Mouse (Mus musculus) bone marrow, adult 2 months (tissue): ENCODE results near the gene Rad51b. TPM values are rescaled to one million over a fixed set of nuclear protein-coding genes. Genes with fewer than 3 reads are reported as not detected.

Experiments
- H3K27ac ChIP-seq: fragments of 200-500 bp; 2 replicates; pipeline ENCODE4 v1.5.1; 2012; ENCODE audit warnings: low read depth, mild to moderate bottlenecking, control low read depth, inconsistent platforms, low read length; ENCODE audit not compliant: control insufficient read depth, poor library complexity, insufficient read depth
- H3K4me1 ChIP-seq: fragments of 200-500 bp; 2 replicates; pipeline ENCODE4 v1.6.1; 2011; ENCODE audit warnings: low read length; ENCODE audit not compliant: control insufficient read depth, insufficient read depth
- H3K4me3 ChIP-seq: fragments of 200-500 bp; replicated peaks from 2 replicates; pipeline ENCODE3; 2011; ENCODE audit warnings: mild to moderate bottlenecking, low read depth, low read length, control low read depth; ENCODE audit not compliant: control insufficient read depth
- CTCF ChIP-seq: fragments of 200-500 bp; IDR thresholded peaks from 2 replicates; pipeline ENCODE4 v1.5.1; 2011; ENCODE audit warnings: low read length, control low read depth; ENCODE audit not compliant: control insufficient read depth, insufficient read depth
- POLR2A ChIP-seq: fragments of 200-500 bp; IDR thresholded peaks from 2 replicates; pipeline ENCODE4 v1.6.1; 2011; ENCODE audit warnings: low read depth, mild to moderate bottlenecking, control low read depth, low read length, borderline replicate concordance; ENCODE audit not compliant: control insufficient read depth
- WGBS: fragments of 180-500 bp; shearing (Covaris S2); methylation state at CpG from one replicate; pipeline ENCODE4 v1.1.7; 2018; 5-methylcytosine and 5-hydroxymethylcytosine counted together
- polyA plus RNA-seq: library from polyadenylated mRNA; stranded (reverse); fragments of >200 nt; gene quantifications from 2 replicates; pipeline ENCODE4 v1.2.4, GENCODE M21; 2011; ENCODE audit warnings: low replicate concordance; ENCODE audit not compliant: missing spikeins, insufficient read depth, insufficient read length

Gene Rad51b
- polyA plus RNA-seq, 1 experiment, result 2.3 TPM

GRCm38 (mm10) chr12:79354621-79355020, 57.5 kb downstream of the Rad51b start:
- WGBS, result 68% methylated on average over 7 of the region's 7 CpGs
- no peak overlapping the region for H3K27ac ChIP-seq
- no peak for TF ChIP-seq POLR2A
- no peak for TF ChIP-seq CTCF
- H3K4me3 ChIP-seq, result no peak overlapping the region
- peaks cover 2% of the 10 kb centered on the region for H3K4me1 ChIP-seq

GRCm38 (mm10) chr12:79356138-79356537, 59.1 kb downstream of the Rad51b start:
- Histone ChIP-seq H3K4me1 (peaks cover 2% of the 10 kb centered on the region), H3K4me3 (no peak overlapping the region), H3K27ac (no peak overlapping the region)
- WGBS, result 49% methylated on average over 4 of the region's 4 CpGs
- no peak for TF ChIP-seq CTCF
- no peak for TF ChIP-seq POLR2A

- TF ChIP-seq POLR2A (no peak), CTCF (no peak)
- Histone ChIP-seq H3K27ac (no peak overlapping the region), H3K4me1 (no peaks in the 10 kb centered on the region; the same call in 1 of the 2 replicates), H3K4me3 (no peak overlapping the region)
- WGBS, result 76% methylated on average over 5 of the region's 5 CpGs
Measured at GRCm38 (mm10) chr12:79357631-79358030, 60.5 kb downstream of the Rad51b start.

GRCm38 (mm10) chr12:79358613-79359218, 61.6 kb downstream of the Rad51b start:
- no peak overlapping the region for H3K4me3 ChIP-seq
- H3K27ac ChIP-seq, result no peak overlapping the region
- H3K4me1 ChIP-seq, result no peaks in the 10 kb centered on the region
- no peak for TF ChIP-seq CTCF
- TF ChIP-seq POLR2A, result no peak
- 36% methylated on average over 10 of the region's 10 CpGs for WGBS

GRCm38 (mm10) chr12:79359404-79359803, 62.3 kb downstream of the Rad51b start:
- TF ChIP-seq POLR2A (no peak), CTCF (0 out of 2 replicates have a peak, but pooled peaks have one; percentile 6)
- H3K4me3 ChIP-seq, result no peak overlapping the region
- no peak overlapping the region for H3K27ac ChIP-seq
- H3K4me1 ChIP-seq, result no peaks in the 10 kb centered on the region
- WGBS, result 92% methylated on average over 2 of the region's 2 CpGs

GRCm38 (mm10) chr12:79362219-79362618, 65.1 kb downstream of the Rad51b start:
- 61% methylated on average over 1 of the region's 1 CpGs for WGBS

GRCm38 (mm10) chr12:79364284-79364683, 67.2 kb downstream of the Rad51b start:
- no peak overlapping the region for H3K4me3 ChIP-seq
- 73% methylated on average over 2 of the region's 2 CpGs for WGBS
- H3K4me1 ChIP-seq, result no peaks in the 10 kb centered on the region
- TF ChIP-seq POLR2A (no peak), CTCF (no peak)
- no peak overlapping the region for H3K27ac ChIP-seq

More at GRCm38 (mm10) chr12:79362219-79362618, 65.1 kb downstream of the Rad51b start:
- Histone ChIP-seq H3K4me3 (no peak overlapping the region), H3K4me1 (no peaks in the 10 kb centered on the region), H3K27ac (no peak overlapping the region)
- TF ChIP-seq CTCF (peak; percentile 65), POLR2A (no peak)

- H3K4me3 ChIP-seq, result no peak overlapping the region
- no peak overlapping the region for H3K27ac ChIP-seq
- no peak for TF ChIP-seq POLR2A
- no peak for TF ChIP-seq CTCF
- 63% methylated on average over 3 of the region's 3 CpGs for WGBS
- H3K4me1 ChIP-seq, result no peaks in the 10 kb centered on the region
Measured at GRCm38 (mm10) chr12:79368818-79369217, 71.7 kb downstream of the Rad51b start.

GRCm38 (mm10) chr12:79369512-79370165, 72.6 kb downstream of the Rad51b start:
- Histone ChIP-seq H3K4me3 (no peak overlapping the region), H3K27ac (no peak overlapping the region), H3K4me1 (no peaks in the 10 kb centered on the region)
- WGBS, result 67% methylated on average over 7 of the region's 7 CpGs
- TF ChIP-seq POLR2A (no peak), CTCF (no peak)
